Mouse (Mus musculus) inflammation-experienced regulatory T-cells, adult 6 months (primary cell): ENCODE data around the gene Gm5142. TPM values are rescaled to one million over a fixed set of nuclear protein-coding genes. Genes with fewer than 3 reads are reported as not detected.

Source experiments
- ATAC-seq: one replicate; pipeline ENCODE4 v1.8.0; 2017
- polyA plus RNA-seq, 3 experiments: library from polyadenylated mRNA; unstranded; fragments of 100-300 nt; shearing (Covaris generic); gene quantifications; one replicate each; pipeline ENCODE4 v1.2.1; 2017

Gene Gm5142
- not detected for polyA plus RNA-seq

GRCm38 (mm10) chr14:59178649-59179048 is at the start of gene Gm5142:
TSS of gene Gm5142 (minus strand) at chr14:59178749.
- no peak for ATAC-seq

GRCm38 (mm10) chr14:59226240-59226639 is 47.7 kb upstream of the Gm5142 start:
- ATAC-seq: no peak

- ATAC-seq: no peak
These were observed 40.7 kb upstream of the Gm5142 start for GRCm38 (mm10) chr14:59219241-59219640.

- no peak for ATAC-seq
These were observed 31.3 kb upstream of the Gm5142 start for GRCm38 (mm10) chr14:59209816-59210215.

- ATAC-seq: peak; percentile 67
These were observed 30.5 kb upstream of the Gm5142 start for GRCm38 (mm10) chr14:59209003-59209402.

GRCm38 (mm10) chr14:59205976-59206583 is 27.5 kb upstream of the Gm5142 start:
- no peak for ATAC-seq

GRCm38 (mm10) chr14:59205461-59205860 is 26.9 kb upstream of the Gm5142 start:
- ATAC-seq: no peak

- ATAC-seq: peak; percentile 49
These were observed 23.2 kb upstream of the Gm5142 start for GRCm38 (mm10) chr14:59201604-59202215.

GRCm38 (mm10) chr14:59200711-59201603 is 22.4 kb upstream of the Gm5142 start, which contains the start of gene Rcbtb1:
TSS of gene Rcbtb1 (plus strand) at chr14:59201209.
- ATAC-seq: peak; percentile 77

GRCm38 (mm10) chr14:59186121-59186520 is 7.6 kb upstream of the Gm5142 start:
- no peak for ATAC-seq

GRCm38 (mm10) chr14:59185514-59185913 is 7.0 kb upstream of the Gm5142 start:
- ATAC-seq: peak; percentile 25

GRCm38 (mm10) chr14:59182732-59183131 is 4.2 kb upstream of the Gm5142 start:
- no peak for ATAC-seq

- ATAC-seq: no peak
These were observed 21.4 kb downstream of the Gm5142 start for GRCm38 (mm10) chr14:59157016-59157698.

- no peak for ATAC-seq
These were observed 23.0 kb downstream of the Gm5142 start for GRCm38 (mm10) chr14:59155589-59155988.

- no peak for ATAC-seq
These were observed 35.8 kb downstream of the Gm5142 start, which contains the start of gene 1700129C05Rik for GRCm38 (mm10) chr14:59142793-59143192. TSS of gene 1700129C05Rik (minus strand) at chr14:59142893.

GRCm38 (mm10) chr14:59114281-59114680 is 64.3 kb downstream of the Gm5142 start:
- ATAC-seq: no peak

Other genes starting within 250 kb of the Gm5142 start
- gene 1700129C05Rik, start 35.9 kb downstream of the Gm5142 start, polyA plus RNA-seq: not detected
- gene Rcbtb1, start 22.5 kb upstream of the Gm5142 start, polyA plus RNA-seq: 10 to 100 TPM; 17.5 to 25.0 (median 24.1) TPM
- 10 to 100 TPM; 13.8 to 14.7 (median 13.9) TPM for gene Gm6904, start 81.5 kb upstream of the Gm5142 start, polyA plus RNA-seq
- gene Phf11a, start 118.8 kb upstream of the Gm5142 start, polyA plus RNA-seq: 10 to 100 TPM; 35.6 to 62.2 (median 42.3) TPM
- 100 to 1,000 TPM; 162 to 274 (median 193) TPM for gene Phf11b, start 162.6 kb upstream of the Gm5142 start, polyA plus RNA-seq
- gene Phf11d, start 186.7 kb upstream of the Gm5142 start, polyA plus RNA-seq: 10 to 100 TPM; 10.2 to 14.7 (median 13.5) TPM
- gene Phf11c, start 216.6 kb upstream of the Gm5142 start, polyA plus RNA-seq: 10 to 100 TPM; 19.5 to 21.5 (median 19.9) TPM